Mouse (Mus musculus) ovary, postnatal 14 days (tissue): ENCODE measurements at regions not wholly inside any gene's neighbourhood (a gene's known extent, or its start where the extent isn't known, plus 50 kb on each side); places are given as distances from the start of the nearest gene placed in this dataset.

ENCODE experiments used
- DNase-seq: peaks from one replicate; pipeline ENCODE4 v3.0.0; 2022; ENCODE audit warnings: low spot score

GRCm38 (mm10) chr11:92858170-92858569, 239.7 kb upstream of the Car10 start:
- DNase-seq: no peak

- peak; percentile 54 for DNase-seq
Observed at GRCm38 (mm10) chr11:92889693-92890454, 208.0 kb upstream of the Car10 start.

GRCm38 (mm10) chr11:92899296-92899695, 198.5 kb upstream of the Car10 start:
- no peak for DNase-seq
